Mouse (Mus musculus): ENCODE results near the gene Ace3.

- TF ChIP-seq CTCF (IDR thresholded peaks at IDR 0.05; ENCODE audit: borderline replicate concordance, control insufficient read depth, extremely low read depth, insufficient read depth, low read length, poor library complexity) (no peak), POLR2A (IDR thresholded peaks at IDR 0.05; ENCODE audit: control insufficient read depth, extremely low read depth, insufficient read depth, low read length, poor library complexity) (no peak)
Observed at GRCm38 (mm10) chr11:106005970-106006369, 11.5 kb downstream of the Ace3 start.
